Mouse (Mus musculus): ENCODE results near the gene 4933421I07Rik. TPM values are rescaled to one million over a fixed set of nuclear protein-coding genes. Genes with fewer than 3 reads are reported as not detected.

The 4933421I07Rik gene
- not detected in 2 replicates for polyA plus RNA-seq (2021; fragmentation: Nextera tagmentation)
- long read RNA-seq, experiment 1: 0 reads
- long read RNA-seq, experiment 2: 0 reads

DNA sequence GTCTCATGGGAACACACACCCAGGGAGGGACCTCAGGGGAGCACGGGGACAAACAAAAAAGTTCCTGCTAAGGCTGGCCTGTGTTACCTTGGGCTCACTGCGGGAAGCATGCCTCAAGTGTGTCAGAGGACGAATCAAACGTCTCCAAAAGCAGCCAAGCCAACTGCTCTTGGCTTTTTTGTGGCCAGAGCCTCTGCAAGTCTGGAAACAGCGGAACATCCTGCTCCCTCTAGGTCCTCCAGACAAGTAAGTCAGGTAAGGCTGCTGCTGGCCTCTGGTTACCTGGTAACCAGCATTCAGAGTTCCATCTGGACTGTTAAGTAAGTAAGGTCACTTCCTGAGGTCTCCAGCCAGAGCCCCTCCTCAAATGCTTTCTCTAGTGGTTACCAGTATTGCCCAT is at the start of gene 4933421I07Rik:
4933421I07Rik (minus strand) TSS at position 271 of the 400 bp plus-strand sequence.

Other genes starting within 250 kb of the 4933421I07Rik start
- gene Vmn2r61, start 188.1 kb downstream of the 4933421I07Rik start, polyA plus RNA-seq (2021; fragmentation: Nextera tagmentation): not detected in 2 replicates
- 5.2 and 5.8 TPM in 2 replicates for gene Zfp141, start 57.6 kb upstream of the 4933421I07Rik start, polyA plus RNA-seq (2021; fragmentation: Nextera tagmentation)
- gene Gm21028, start 130.5 kb upstream of the 4933421I07Rik start, polyA plus RNA-seq (2021; fragmentation: Nextera tagmentation): not detected in 2 replicates
- 0.49 and 0.55 TPM in 2 replicates for gene Zfp977, start 144.4 kb upstream of the 4933421I07Rik start, polyA plus RNA-seq (2021; fragmentation: Nextera tagmentation)
- 0.67 and 0.70 TPM in 2 replicates for gene Zfp976, start 194.5 kb upstream of the 4933421I07Rik start, polyA plus RNA-seq (2021; fragmentation: Nextera tagmentation)
- gene Zfp975, start 244.6 kb upstream of the 4933421I07Rik start, polyA plus RNA-seq (2021; fragmentation: Nextera tagmentation): 2.8 and 3.3 TPM in 2 replicates

Data from left cerebral cortex, adult 6 months (tissue).